Mouse (Mus musculus): ENCODE results near the gene Ppp2r3c. TPM values are rescaled to one million over a fixed set of nuclear protein-coding genes. Genes with fewer than 3 reads are reported as not detected.
"Not testable (repeated sequence)": the region's sequence is repeated elsewhere in the genome, so short reads cannot be mapped to it uniquely, and the experiment has no call there.

Ppp2r3c gene
- 7.7 and 8.6 TPM in 2 replicates for polyA plus RNA-seq (2015; fragmentation: Nextera tagmentation; extraction: Ambion mirVana)

- Histone ChIP-seq H3K4me1 (replicated peaks; ENCODE audit: control insufficient read depth, insufficient read depth, low read length) (peaks cover 17% of the 10 kb centered on the region; the same call in 1 of the 2 replicates), H3K9ac (ENCODE audit: low read depth, low read length) (peak within 1 kb of the TSS; percentile 83), H3K9me3 (ENCODE audit: control insufficient read depth) (no peaks in the 10 kb centered on the region), H3K27me3 (replicated peaks; ENCODE audit: control insufficient read depth, insufficient read depth, low read length) (no peaks in the 10 kb centered on the region), H3K27ac (ENCODE audit: low read depth, low read length) (peak within 1 kb of the TSS; percentile 92), H3K4me2 (replicated peaks; ENCODE audit: low read depth) (peak within 1 kb of the TSS; percentile 73), H3K4me3 (ENCODE audit: low read depth, low read length) (peak within 1 kb of the TSS; percentile 62), H3K36me3 (ENCODE audit: control insufficient read depth, insufficient read depth) (peaks cover 7% of the 10 kb centered on the region)
- peak; percentile 90 for ATAC-seq
- under 1% methylated on average over 55 of the region's 55 CpGs for WGBS
- no peak for TF ChIP-seq CTCF (IDR thresholded peaks at IDR 0.05; ENCODE audit: low read depth)
These were observed at the start of gene Ppp2r3c for GRCm38 (mm10) chr12:55302485-55303441. Gene Ppp2r3c, minus strand, starts transcription at chr12:55302998.

GRCm38 (mm10) chr12:55344583-55344982, 41.8 kb upstream of the Ppp2r3c start:
- no peak overlapping the region for H3K9ac ChIP-seq (ENCODE audit: low read depth, low read length)
- H3K27me3 ChIP-seq (replicated peaks; ENCODE audit: control insufficient read depth, insufficient read depth, low read length) = no peaks in the 10 kb centered on the region
- no peak overlapping the region for H3K27ac ChIP-seq (ENCODE audit: low read depth, low read length)
- H3K9me3 ChIP-seq (ENCODE audit: control insufficient read depth) = no peaks in the 10 kb centered on the region
- H3K4me2 ChIP-seq (replicated peaks; ENCODE audit: low read depth) = no peak overlapping the region
- no peak for ATAC-seq
- peak; percentile 24; the same call in 1 of the 2 replicates for TF ChIP-seq CTCF (IDR thresholded peaks at IDR 0.05; ENCODE audit: low read depth)
- no peak overlapping the region for H3K4me3 ChIP-seq (ENCODE audit: low read depth, low read length)
- H3K36me3 ChIP-seq (ENCODE audit: control insufficient read depth, insufficient read depth) = no peaks in the 10 kb centered on the region
- no peaks in the 10 kb centered on the region for H3K4me1 ChIP-seq (replicated peaks; ENCODE audit: control insufficient read depth, insufficient read depth, low read length)
- WGBS = 75% methylated on average over 13 of the region's 13 CpGs

- Histone ChIP-seq H3K9me3 (ENCODE audit: control insufficient read depth) (no peaks in the 10 kb centered on the region), H3K27ac (ENCODE audit: low read depth, low read length) (no peak overlapping the region), H3K27me3 (replicated peaks; ENCODE audit: control insufficient read depth, insufficient read depth, low read length) (no peaks in the 10 kb centered on the region), H3K9ac (ENCODE audit: low read depth, low read length) (no peak overlapping the region), H3K4me3 (ENCODE audit: low read depth, low read length) (no peak overlapping the region), H3K4me2 (replicated peaks; ENCODE audit: low read depth) (no peak overlapping the region), H3K4me1 (replicated peaks; ENCODE audit: control insufficient read depth, insufficient read depth, low read length) (no peaks in the 10 kb centered on the region), H3K36me3 (ENCODE audit: control insufficient read depth, insufficient read depth) (no peaks in the 10 kb centered on the region)
- no peak for ATAC-seq
- TF ChIP-seq CTCF (IDR thresholded peaks at IDR 0.05; ENCODE audit: low read depth) = no peak
- 90% methylated on average over 11 of the region's 11 CpGs for WGBS
These were observed 41.2 kb upstream of the Ppp2r3c start for GRCm38 (mm10) chr12:55343998-55344397.

- WGBS = 41% methylated on average over 1 of the region's 1 CpGs
- not testable (repeated sequence) for ATAC-seq; H3K36me3 ChIP-seq (ENCODE audit: control insufficient read depth, insufficient read depth); H3K27ac ChIP-seq (ENCODE audit: low read depth, low read length); H3K27me3 ChIP-seq (replicated peaks; ENCODE audit: control insufficient read depth, insufficient read depth, low read length); H3K4me3 ChIP-seq (ENCODE audit: low read depth, low read length); H3K4me1 ChIP-seq (replicated peaks; ENCODE audit: control insufficient read depth, insufficient read depth, low read length); H3K9ac ChIP-seq (ENCODE audit: low read depth, low read length); H3K9me3 ChIP-seq (ENCODE audit: control insufficient read depth); H3K4me2 ChIP-seq (replicated peaks; ENCODE audit: low read depth)
These were observed 40.2 kb upstream of the Ppp2r3c start for GRCm38 (mm10) chr12:55343045-55343444.

DNA sequence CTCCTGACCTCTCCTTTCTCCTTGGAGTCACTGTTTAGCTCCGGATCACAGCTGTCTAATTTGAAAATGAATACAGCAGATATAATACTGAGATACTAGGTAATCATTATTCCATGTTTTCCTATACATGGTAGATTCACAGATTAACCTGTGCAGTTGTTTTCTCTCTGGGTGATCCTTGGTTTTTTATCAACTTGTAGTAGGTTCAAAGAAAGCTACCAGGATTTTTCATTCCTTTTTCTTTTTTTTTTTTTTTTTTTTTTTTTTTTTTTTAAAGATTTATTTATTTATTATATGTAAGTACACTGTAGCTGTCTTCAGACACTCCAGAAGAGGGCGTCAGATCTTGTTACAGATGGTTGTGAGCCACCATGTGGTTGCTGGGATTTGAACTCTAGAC, 35.7 kb upstream of the Ppp2r3c start:
- ATAC-seq = not testable (repeated sequence)
- 97% methylated on average over 1 of the region's 2 CpGs for WGBS

GRCm38 (mm10) chr12:55333662-55334061, 30.9 kb upstream of the Ppp2r3c start:
- WGBS = 72% methylated on average over 7 of the region's 7 CpGs
- TF ChIP-seq CTCF (IDR thresholded peaks at IDR 0.05; ENCODE audit: low read depth) = no peak
- Histone ChIP-seq H3K9ac (ENCODE audit: low read depth, low read length) (no peak overlapping the region), H3K27ac (ENCODE audit: low read depth, low read length) (no peak overlapping the region), H3K36me3 (ENCODE audit: control insufficient read depth, insufficient read depth) (0 out of 2 replicates have a peak, but pooled peaks cover 6% of the 10 kb centered on the region), H3K4me2 (replicated peaks; ENCODE audit: low read depth) (no peak overlapping the region), H3K27me3 (replicated peaks; ENCODE audit: control insufficient read depth, insufficient read depth, low read length) (no peaks in the 10 kb centered on the region), H3K4me3 (ENCODE audit: low read depth, low read length) (no peak overlapping the region), H3K4me1 (replicated peaks; ENCODE audit: control insufficient read depth, insufficient read depth, low read length) (no peaks in the 10 kb centered on the region), H3K9me3 (ENCODE audit: control insufficient read depth) (no peaks in the 10 kb centered on the region)
- ATAC-seq = no peak

More for the DNA sequence above, 35.7 kb upstream of the Ppp2r3c start:
- H3K4me3 ChIP-seq (ENCODE audit: low read depth, low read length); H3K27ac ChIP-seq (ENCODE audit: low read depth, low read length); H3K27me3 ChIP-seq (replicated peaks; ENCODE audit: control insufficient read depth, insufficient read depth, low read length); H3K9me3 ChIP-seq (ENCODE audit: control insufficient read depth); H3K36me3 ChIP-seq (ENCODE audit: control insufficient read depth, insufficient read depth); H3K4me2 ChIP-seq (replicated peaks; ENCODE audit: low read depth); H3K9ac ChIP-seq (ENCODE audit: low read depth, low read length); H3K4me1 ChIP-seq (replicated peaks; ENCODE audit: control insufficient read depth, insufficient read depth, low read length): not testable (repeated sequence)

Data from intestine, postnatal 0 days (tissue).